Mouse (Mus musculus): ENCODE results near the gene Prdx1. TPM values are rescaled to one million over a fixed set of nuclear protein-coding genes. Genes with fewer than 3 reads are reported as not detected.

Prdx1 gene
- polyA plus RNA-seq, 1 experiment from 2014 or later, result 1,429 TPM

DNA sequence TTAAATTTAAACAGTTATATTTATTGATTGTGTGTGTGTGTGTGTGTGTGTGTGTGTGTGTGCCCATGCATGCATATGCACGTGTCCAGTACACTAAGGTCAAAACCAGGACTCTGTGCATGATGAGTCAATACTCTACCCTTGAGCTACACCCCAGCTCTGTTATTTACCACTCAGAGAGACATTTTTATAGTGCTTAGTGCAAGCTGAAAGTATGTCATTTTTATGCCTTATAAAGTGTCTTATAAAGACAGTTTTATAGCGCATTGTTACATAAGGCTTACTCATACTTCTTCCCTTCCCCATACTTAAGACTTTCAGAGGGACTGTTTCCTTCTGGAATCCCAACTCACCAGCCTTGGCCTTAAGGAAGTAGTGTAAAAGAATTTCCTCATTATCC, 64.4 kb downstream of the Prdx1 start:
- no peak for DNase-seq
- H3K4me2 ChIP-seq, result no peak overlapping the region
- no peak for ATAC-seq (ENCODE audit: insufficient read depth)

More for the DNA sequence above, 64.4 kb downstream of the Prdx1 start:
- Histone ChIP-seq H3K4me1 (ENCODE audit: insufficient read depth) (no peaks in the 10 kb centered on the region), H3K9ac (no peak overlapping the region), H3K27ac (ENCODE audit: low read depth) (no peak overlapping the region), H3K27me3 (ENCODE audit: insufficient read depth, low read length) (no peaks in the 10 kb centered on the region), H3K4me3 (ENCODE audit: low read depth, low read length) (no peak overlapping the region), H3K36me3 (ENCODE audit: insufficient read depth) (no peaks in the 10 kb centered on the region), H3K9me3 (ENCODE audit: low read depth, low read length) (no peaks in the 10 kb centered on the region)
- WGBS, result 90% methylated on average over 2 of the region's 2 CpGs
- no peak for TF ChIP-seq CTCF (IDR thresholded peaks at IDR 0.05; ENCODE audit: low read depth)

Other genes with a start within 250 kb of the Prdx1 start
- gene Mast2, start 221.4 kb upstream of the Prdx1 start, polyA plus RNA-seq (2014; fragmentation: Nextera tagmentation; extraction: Ambion mirVana), result 33.6 and 37.3 TPM in 2 replicates
- gene Ipp, start 178.0 kb upstream of the Prdx1 start, polyA plus RNA-seq (2014; fragmentation: Nextera tagmentation; extraction: Ambion mirVana), result 3.4 and 3.8 TPM in 2 replicates
- 21.2 and 27.7 TPM in 2 replicates for gene Tmem69, start 129.6 kb upstream of the Prdx1 start, polyA plus RNA-seq (2014; fragmentation: Nextera tagmentation; extraction: Ambion mirVana)
- gene Gpbp1l1, start 127.9 kb upstream of the Prdx1 start, polyA plus RNA-seq (2014; fragmentation: Nextera tagmentation; extraction: Ambion mirVana), result 39.5 and 41.5 TPM in 2 replicates
- 2.6 and 3.4 TPM in 2 replicates for gene Ccdc17, start 88.9 kb upstream of the Prdx1 start, polyA plus RNA-seq (2014; fragmentation: Nextera tagmentation; extraction: Ambion mirVana)
- gene Nasp, start 57.6 kb upstream of the Prdx1 start, polyA plus RNA-seq (2014; fragmentation: Nextera tagmentation; extraction: Ambion mirVana), result 164 and 168 TPM in 2 replicates
- gene Akr1a1, start 33.9 kb upstream of the Prdx1 start, polyA plus RNA-seq (2014; fragmentation: Nextera tagmentation; extraction: Ambion mirVana), result 759 and 786 TPM in 2 replicates
- 18.0 and 20.7 TPM in 2 replicates for gene Mmachc, start 22.9 kb downstream of the Prdx1 start, polyA plus RNA-seq (2014; fragmentation: Nextera tagmentation; extraction: Ambion mirVana)
- gene Ccdc163, start 23.0 kb downstream of the Prdx1 start, polyA plus RNA-seq (2014; fragmentation: Nextera tagmentation; extraction: Ambion mirVana), result 30.0 and 35.1 TPM in 2 replicates
- 6.6 and 7.8 TPM in 2 replicates for gene Tesk2, start 35.4 kb downstream of the Prdx1 start, polyA plus RNA-seq (2014; fragmentation: Nextera tagmentation; extraction: Ambion mirVana)
- 35.6 and 41.4 TPM in 2 replicates for gene Toe1, start 122.1 kb downstream of the Prdx1 start, polyA plus RNA-seq (2014; fragmentation: Nextera tagmentation; extraction: Ambion mirVana)
- gene Mutyh, start 122.2 kb downstream of the Prdx1 start, polyA plus RNA-seq (2014; fragmentation: Nextera tagmentation; extraction: Ambion mirVana), result 14.7 and 16.8 TPM in 2 replicates
- 0.71 and 0.91 TPM in 2 replicates for gene Hpdl, start 136.2 kb downstream of the Prdx1 start, polyA plus RNA-seq (2014; fragmentation: Nextera tagmentation; extraction: Ambion mirVana)
- gene Zswim5, start 191.8 kb downstream of the Prdx1 start, polyA plus RNA-seq (2014; fragmentation: Nextera tagmentation; extraction: Ambion mirVana), result 0.47 and 0.79 TPM in 2 replicates